Mouse (Mus musculus): ENCODE results near the gene Mllt6.
"Not testable (repeated sequence)": the region's sequence is repeated elsewhere in the genome, so short reads cannot be mapped to it uniquely, and the experiment has no call there.

Mllt6 gene

DNA sequence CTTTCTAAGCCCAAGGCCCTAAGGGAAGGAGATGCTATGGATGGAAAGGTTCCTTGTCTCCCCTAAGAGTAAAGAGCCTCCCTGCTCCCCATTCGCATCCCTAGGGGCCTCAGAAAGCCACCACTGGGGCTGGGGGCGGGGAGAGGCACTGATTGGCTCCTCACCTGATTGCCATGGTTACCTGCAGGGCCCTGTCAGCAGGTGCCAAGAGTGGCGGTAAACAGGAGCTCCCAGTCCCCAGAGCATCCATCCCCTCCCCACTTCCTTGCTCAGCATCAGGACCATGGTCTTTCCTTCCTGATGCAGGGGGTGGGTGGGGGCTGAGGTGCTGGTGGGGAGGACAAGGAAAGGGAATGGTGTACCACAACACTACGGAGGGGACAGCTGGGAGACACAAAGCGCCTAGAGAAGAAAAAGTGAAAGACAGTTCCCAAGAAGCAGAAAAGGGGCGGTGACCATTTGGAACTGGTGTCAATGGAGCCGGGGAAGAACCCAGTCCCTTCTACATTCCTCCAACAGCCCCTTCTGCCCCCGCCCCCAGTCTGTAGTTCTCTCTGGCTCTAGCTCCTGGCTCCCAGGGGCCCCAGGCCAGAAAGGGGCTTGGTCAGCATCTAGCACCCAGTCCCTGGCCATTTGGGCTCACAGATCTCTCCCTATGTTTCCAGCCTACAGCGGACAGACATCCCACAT is 32.6 kb downstream of the Mllt6 start:
- DNase-seq (ENCODE audit: low read depth): no peak

DNA sequence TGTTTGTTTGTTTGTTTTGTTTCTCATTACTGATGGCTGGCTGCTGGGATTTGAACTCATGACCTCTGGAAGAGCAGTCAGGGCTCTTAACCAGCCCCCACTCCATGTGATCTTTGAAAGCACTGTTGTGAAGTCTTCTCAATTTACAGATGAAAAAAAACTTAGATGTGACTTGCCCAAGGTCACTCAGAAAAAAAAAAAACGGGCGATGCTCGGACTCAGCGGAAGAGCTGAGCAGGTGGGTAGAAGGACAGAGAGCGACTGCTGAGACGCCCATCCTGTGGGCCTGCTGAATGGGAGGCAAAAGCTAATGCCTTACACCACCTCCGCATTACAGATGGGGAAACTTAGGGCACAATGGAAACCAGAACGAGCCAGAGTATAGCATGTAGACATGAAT is 33.5 kb downstream of the Mllt6 start:
- no peak for DNase-seq (ENCODE audit: low read depth)

DNA sequence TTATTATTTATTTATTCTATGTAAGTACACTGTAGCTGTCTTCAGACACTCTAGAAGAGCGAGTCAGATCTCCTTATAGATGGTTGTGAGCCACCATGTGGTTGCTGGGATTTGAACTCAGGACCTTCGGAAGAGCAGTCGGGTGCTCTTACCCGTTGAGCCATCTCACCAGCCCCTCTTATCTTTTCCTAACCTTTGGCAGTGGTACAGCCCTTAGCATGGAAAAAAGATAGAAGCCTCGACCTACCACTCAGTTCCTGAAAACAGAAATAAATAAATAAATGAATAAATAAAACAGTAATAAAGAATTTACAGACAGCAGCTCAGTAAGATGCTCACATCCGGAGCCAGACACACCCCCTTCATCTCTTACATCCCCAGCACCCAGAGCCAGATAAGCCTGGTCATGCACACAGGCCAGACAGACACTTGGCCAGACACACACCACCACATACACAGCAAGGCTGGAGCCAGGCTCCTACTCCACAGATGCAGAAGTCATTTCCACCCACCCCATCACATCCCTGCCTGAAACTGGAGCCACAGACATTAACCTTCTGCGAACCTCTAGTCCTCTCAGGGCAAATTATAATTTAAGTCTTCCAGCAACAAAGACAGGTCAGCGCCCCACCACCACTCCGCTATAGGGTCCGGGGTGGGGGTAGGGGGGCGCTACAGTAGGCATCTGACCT is 34.1 kb downstream of the Mllt6 start:
- no peak for DNase-seq (ENCODE audit: low read depth)

DNA sequence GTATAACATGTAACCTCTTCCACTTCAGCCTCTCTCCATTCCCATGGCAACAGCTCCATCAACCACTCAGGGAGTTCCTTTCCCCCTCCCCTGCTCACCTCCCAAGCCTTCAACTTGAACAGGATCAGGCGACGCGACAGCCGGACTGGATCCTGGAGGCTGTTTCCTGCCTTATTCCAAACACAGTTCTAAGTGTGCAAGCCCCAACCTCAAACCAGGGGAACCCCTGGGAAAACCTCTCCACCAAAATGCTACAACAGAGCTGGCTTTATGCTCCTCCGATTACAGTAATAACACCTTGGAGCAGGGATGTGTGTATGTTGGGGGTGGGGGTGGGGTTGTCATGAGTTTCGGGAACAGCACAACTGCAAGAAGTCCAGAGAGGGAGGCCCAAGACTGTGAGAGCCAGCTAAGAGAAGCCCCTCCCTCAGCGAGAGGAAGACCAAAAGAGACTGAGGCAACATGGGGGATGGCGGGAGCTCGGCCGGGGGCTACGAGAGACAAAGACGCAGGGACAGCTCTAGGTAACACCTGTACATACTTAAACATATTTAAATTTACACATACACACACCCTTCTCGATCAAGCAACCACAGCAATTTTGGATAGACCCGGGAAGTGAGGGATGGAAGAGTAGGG is 34.8 kb downstream of the Mllt6 start:
- DNase-seq (ENCODE audit: low read depth): no peak

DNA sequence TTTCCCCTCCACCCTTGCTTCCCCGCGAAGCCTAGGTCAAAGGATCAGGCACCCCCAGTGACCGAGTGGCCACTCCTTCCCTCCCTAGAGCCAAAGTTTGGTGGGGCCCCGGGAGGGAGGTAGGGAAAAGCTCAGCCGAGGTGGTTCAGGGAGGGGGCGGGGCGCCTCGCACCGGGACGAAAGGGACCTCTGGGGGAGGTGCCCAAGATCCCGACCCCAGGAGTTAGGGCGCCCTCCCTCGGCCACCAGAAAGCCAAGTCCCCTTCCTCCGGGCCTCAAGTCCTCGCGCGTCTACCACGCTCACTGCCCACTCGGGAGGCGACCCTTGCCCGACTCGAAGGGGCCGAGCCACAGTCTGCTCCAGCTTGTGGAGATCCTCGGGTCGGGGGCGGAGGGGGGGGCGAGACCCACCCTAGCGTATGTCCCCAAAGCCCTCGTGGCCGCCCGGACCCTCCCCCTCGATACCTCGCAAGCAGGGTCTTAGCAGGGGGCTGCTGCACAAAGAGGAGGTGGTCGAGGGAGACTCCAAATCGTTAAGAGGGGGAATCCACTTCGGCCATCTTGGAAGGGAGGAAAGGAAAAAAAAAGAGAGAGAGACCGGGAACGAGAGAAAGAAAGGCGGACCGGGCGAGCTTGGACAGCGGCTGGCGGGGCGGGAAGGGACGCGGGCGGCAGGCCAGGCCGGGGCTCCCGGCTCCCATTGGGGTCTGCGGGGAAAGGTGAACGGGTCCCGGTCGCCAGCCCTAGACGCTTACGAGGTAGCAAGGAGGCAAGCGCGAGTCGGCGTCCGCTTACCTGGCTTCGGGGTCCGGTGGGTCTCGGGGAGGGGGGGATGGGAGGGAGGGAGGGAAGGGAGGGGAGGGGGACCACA is 35.8 kb downstream of the Mllt6 start:
- DNase-seq (ENCODE audit: low read depth): peak; percentile 40

DNA sequence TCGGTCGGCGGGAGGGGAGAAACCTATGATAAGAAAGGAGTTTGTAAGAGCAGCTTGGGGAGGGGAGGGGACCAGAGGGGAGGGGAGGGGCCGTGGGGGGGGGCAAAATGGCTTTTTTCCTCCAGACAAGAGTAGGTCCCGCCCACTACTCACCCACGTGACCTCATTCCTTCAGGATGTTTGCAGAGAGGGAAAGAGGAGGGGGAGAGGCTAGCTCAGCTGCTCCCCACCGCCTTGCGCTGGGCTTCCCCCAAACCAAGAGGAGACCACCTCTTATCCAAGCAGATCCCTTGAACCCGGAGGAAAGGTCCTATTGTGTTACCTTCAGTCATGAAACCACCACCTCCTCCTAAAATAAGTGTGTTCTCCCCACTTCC is 36.4 kb downstream of the Mllt6 start:
- peak; percentile 47 for DNase-seq (ENCODE audit: low read depth)

DNA sequence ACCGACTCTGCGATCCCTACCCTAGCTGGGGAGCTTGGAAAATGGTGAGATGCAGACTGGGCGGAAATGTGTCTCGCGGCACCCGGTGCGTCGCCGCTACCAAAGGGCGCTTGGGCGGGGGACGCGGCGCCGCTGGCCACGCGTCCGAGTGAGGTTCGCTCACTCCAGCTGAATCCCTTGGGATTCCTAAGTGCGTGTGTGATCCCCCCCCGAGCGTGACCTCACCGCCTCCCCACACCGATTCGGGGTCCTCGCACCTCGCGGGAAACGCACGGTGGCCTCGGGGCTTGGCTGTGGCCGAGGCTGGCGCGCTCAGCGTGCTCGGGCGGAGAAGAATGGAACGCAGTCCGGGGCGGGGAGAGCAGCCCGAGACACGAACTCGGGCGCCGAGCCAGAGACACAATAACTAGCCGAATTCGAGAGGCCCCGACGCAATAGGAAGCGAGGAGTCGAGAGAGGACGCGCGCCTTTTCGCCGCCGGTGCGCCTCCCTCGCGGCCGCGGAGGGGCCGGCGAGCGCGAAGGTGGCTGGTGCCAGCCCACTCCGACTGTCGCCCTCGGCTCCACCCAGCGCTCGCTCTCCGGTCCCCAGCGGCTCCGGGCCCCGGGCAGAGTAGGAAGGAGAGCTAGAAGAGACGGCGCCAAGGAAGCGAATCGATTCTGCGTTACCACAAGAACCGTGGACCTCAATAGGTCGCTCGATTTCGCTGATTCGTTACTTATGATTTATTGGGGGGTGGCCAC is 37.0 kb downstream of the Mllt6 start, which contains the start of gene Pcgf2:
Pcgf2 (minus strand) TSS at position 495 of the 743 bp plus-strand sequence.
- DNase-seq (ENCODE audit: low read depth): peak; percentile 29

DNA sequence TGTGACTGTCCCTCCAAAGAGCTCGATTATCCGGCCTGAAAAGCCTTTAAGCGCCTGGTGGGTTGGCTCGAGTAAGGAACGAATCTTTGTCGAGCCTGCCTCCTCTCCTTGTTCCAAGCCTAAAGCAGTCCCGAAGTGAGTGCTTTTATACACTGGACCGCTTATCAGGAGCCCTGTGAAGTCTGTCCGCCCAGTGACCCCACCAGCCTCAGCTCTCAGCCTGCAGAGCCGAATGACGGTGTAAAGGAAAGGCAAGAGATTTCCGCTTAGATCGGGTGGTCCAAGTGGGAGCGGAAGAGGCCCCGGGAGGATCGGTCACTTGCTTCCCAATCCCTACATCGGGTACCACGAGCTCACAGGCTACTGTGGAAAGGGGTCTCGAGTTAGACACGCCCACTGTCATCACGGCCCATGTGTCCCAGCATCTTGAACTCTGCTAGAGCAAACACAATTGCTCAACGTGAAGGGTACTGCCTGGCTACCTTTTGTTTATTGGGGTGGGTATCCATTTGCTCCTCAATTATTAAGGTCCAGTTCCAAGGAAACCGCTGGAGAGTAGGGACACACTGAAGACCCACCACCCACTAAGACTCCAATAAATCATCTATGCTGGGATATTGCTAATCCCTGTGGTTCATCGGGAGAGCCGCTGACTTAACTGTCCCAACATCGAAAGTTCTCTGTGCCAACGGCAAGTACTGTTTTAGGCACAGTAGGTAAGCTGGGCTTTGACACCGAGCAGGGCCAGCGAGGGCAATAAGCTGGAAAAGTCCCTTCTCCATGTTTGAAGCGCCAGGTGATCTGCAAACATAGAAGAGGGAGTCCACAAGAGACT is 37.7 kb downstream of the Mllt6 start:
- DNase-seq (ENCODE audit: low read depth): no peak

DNA sequence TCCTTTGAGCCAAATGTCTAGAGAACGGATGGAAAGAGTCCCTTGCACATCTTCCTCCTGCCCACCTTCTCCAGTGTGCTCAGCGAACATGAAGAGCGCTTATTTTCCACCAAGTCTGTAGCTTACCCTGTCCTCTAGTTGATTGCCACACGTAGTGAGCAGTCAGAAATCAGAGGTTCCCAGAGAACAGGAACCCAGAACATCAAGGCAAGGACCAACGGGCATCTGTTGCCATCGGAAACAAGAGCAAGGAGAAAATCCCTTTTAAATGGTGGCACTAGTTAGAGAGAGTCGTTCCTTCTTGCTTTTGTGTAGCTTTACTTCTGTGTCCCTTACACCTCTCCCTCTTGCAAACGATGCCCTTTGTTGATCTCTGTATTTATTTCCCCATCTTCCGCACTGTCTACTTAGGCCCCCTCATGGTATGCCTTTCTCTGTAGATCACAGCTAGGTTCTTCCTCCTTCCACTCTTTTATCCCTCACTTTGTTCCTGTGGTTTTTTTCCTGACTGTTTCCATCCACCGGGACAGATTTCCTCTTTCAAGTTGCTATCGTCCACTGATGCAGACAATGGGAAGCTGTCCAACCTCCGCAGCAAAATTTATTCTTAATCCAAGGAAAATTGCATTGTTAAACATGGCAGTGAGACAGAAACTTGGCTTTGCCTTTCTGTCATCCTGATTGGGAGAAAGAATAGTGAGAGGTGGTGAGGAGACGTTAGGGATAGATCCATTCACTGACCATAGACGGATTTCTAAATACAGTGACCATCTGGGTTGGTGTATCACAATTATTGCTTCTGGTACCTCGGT is 38.6 kb downstream of the Mllt6 start:
- DNase-seq (ENCODE audit: low read depth): no peak

DNA sequence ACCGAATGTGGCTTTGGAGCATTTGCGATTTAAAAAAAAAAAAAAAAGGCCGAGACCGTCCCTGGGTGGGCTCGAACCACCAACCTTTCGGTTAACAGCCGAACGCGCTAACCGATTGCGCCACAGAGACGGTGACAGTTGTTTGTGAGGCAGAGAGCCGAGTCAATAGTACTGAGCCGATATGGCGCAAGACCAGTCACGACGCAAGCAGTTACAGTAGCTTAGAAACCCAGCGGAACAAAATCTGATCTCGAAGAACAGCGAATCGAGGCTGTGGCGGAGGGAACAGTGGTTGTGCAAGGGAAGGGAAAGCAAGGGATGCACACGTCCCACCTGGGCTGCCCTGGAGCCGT is 39.2 kb downstream of the Mllt6 start:
- peak; percentile 83 for DNase-seq (ENCODE audit: low read depth)

DNA sequence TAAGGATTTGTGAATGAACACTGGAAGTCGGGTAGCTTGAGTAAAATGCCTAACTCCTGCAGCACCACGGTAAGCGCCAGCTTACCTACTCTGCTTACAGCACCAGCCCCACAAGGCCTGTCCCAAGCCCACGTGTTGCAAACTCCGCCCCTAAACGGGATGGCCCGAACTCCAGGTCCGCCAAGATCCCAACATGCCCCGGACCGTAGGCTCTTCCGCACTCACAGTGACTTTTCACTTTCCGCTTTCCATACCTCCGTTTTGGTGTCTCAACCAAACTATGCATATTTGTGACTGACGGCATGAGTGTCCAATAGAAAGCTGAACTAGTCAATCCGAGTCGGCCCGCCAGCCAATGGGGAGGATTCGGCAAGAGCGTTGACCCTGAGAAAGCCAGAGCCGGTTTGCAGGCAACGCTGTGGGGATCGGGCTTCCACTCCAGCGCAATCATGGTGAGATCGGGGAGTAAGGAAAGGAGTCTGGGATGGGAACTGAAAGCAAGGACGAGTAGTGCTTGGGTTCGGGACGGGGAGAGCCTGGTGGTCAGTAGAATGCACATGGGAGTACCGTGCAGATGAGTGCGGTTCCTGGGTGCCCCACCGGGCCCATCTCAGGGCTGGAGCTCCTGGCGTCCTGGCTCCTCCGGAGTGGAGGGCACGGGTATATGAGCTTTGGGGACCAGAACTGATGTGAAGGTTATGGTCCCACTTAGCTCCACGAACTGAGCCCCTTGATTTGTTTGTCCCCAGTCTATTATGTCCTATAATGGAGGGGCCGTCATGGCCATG is 40.0 kb downstream of the Mllt6 start, which contains the start of gene Psmb3:
Psmb3 (plus strand) TSS at position 361 of the 788 bp plus-strand sequence.
- peak; percentile 100 for DNase-seq (ENCODE audit: low read depth)

DNA sequence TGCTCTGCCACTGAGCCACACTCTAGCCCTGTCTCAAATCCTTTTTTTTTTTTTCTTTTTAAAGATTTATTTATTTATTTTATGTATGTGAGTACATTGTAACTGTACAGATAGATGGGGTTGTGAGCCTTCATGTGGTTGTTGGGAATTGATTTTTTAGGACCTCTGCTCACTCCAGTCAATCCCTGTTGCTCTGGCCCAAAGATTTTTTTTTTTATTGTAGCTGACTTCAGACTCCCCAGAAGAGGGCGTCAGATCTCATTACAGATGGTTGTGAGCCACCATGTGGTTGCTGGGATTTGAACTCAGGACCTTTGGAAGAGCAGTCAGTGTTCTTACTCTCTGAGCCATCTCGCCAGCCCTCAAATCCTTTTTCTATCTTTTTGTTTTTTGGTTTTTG is 46.9 kb downstream of the Mllt6 start:
- DNase-seq (ENCODE audit: low read depth): not testable (repeated sequence)

DNA sequence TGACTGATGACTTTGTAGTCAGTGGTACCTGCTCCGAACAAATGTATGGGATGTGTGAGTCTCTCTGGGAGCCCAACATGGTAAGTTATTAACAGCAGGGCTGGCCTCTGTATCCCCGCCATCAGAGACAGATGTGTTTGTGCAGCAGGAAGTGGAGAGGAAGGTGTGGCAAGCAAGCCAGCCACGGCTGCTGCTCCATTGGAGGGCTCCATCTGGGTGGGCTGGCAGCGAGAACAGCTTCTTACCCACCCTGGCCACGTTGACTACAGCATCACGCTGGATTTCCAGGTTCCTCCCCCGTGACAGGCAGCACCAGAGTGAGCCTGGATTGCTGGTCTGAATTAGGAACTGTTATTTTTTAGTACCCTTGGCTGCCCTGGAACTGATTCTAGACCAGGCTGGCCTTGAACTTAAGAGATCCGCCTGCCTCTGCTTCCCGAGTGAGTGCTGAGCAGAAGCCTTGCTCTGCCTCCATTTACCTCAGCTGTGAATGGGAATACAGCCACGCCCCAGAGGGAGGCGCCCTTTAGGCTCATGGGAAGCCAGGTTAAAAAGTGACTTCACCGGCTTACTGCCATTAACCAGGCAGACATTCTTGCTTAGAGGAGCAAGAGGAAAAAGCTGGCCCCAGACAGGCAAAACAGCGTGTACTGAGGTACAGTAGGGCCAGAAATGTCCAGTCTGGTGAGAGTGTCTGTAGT is 48.1 kb downstream of the Mllt6 start:
- DNase-seq (ENCODE audit: low read depth): no peak

DNA sequence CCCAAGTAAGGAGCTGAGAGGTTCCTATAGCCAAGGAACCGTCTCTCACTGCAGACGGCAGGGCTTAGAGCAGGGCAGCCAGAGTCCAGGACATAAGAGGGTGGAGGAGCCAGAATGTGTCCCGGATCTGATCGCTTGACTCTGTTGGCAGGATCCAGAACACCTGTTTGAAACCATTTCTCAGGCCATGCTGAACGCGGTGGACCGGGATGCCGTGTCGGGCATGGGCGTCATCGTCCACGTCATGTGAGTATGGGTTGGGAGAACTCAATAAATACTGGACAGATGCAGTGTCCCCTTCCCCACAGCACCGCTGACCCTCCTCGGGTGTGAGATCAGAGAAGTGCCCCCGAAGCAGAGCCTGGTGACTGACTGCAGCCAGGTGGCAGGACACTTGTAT is 49.1 kb downstream of the Mllt6 start:
- no peak for DNase-seq (ENCODE audit: low read depth)

DNA sequence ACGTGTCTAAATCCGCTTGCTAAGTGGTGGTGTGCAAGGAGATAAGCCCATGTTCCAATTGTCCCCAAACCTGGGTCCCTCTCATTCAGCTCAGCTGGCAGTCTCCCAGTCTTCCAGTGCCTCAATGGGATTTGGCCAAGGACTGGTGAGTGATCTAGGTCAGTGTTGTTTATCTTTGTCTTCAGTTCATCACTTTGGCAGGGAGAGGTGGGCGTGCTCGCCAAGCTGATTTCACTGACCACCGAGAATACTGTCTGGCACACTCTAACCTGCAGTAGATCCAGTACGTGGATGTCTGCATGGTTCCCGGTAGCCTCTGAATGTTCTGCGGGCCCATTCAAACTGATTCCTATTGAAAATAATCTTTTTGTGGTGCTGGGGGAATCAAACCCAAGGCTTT is 50.7 kb downstream of the Mllt6 start:
- DNase-seq (ENCODE audit: low read depth): no peak

DNA sequence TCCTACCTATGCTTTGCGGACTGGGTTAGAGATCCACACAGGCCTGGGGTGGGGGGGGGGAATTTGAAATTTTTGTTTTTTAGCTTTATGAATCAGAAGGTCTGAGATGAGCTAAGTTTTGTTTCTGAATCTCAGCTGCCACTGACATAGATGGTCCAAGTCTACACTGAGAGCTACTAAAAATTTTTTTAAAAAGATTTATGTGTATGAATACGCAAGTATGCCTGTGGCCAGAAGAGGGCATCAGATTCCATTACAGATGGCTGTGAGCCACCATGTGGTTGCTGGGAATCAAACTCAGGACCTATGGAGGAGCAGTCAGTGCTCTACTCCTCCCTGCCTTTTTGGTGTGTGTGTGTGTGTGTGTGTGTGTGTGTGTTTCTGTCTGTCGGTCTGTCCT is 51.1 kb downstream of the Mllt6 start:
- no peak for DNase-seq (ENCODE audit: low read depth)

DNA sequence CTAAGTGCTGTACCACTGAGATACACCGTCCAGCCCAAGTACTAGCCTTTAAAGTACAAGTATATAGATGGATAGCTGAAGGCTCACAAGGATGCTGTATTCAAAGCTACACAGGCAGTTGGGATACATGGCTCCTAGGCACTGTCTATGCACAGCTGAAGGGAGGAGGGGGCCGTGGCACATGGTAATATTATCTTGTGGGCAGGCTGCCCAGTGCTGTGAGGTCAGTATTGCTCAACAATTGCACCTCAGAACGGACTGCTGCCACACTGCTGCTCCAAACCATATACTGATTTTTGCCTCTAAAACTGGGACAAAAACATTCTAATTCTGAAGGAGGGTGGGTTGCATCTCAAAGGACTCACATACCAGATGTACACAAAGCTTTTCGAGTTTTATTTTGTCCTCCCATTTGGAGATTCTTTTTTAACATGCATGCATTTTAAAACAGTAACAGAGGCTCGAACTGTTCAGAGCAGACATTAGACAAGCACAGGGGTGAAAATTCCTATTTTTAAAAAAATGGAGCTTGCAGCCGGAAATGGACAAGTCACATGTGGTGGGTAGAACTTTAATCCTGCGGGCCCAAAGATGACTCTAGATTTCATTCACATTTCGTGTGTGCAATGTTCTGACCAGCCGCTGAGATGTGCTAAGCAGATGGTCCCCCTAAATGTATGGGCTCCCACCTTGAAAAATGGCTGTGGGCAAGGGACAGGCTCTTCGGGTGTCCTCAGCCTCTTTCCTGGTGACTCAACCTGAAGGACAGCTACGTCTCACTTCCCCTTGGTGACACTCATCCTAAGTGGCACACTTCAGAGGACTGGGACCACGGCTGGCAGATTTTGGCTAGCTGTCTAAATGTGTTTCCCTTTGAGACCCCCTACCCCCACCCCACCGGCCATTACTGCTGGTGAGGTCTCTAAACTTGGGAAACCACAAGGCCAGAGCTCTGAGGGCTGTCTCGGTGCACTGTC is 51.9 kb downstream of the Mllt6 start:
- peak; percentile 45 for DNase-seq (ENCODE audit: low read depth)

All from fibroblast of lung, adult 2 months (primary cell).